Mouse (Mus musculus): Measurements from ENCODE around the gene Apobr. TPM values are rescaled to one million over a fixed set of nuclear protein-coding genes. Genes with fewer than 3 reads are reported as not detected.
A peak's percentile ranks its signal among the peaks of the same experiment; 100 is the strongest.

Gene Apobr
- polyA plus RNA-seq, 1 experiment from 2014 or later = 1.2 TPM

DNA sequence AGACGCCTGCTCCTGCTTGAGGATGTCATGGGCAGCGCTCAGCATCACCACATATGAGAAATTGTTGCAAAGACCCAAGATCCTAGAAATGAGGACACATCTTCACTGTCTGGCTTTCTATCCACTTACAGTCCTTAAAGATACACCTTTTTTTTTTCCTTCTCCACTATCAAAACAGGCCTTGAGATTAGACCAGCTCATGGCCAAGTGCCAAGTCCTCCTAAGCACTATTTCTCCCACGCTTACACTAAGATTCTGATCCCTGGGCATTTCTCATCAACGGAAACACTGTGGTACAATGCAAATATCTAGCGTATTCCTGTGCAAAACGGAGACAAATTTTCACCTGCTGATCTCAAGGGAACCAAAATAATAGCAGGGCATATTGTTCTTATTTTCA is 3.1 kb upstream of the Apobr start:
- 84% methylated on average over 6 of the region's 6 CpGs for WGBS
- H3K4me3 ChIP-seq (replicated peaks; ENCODE audit: low read depth, low read length) = no peak overlapping the region
- H3K4me2 ChIP-seq (ENCODE audit: low read length) = no peak overlapping the region
- ATAC-seq (replicated peaks; ENCODE audit: low FRiP score, low read depth) (no peak), DNase-seq (ENCODE audit: low spot score) (no peak)
- 0 out of 2 replicates have a peak, but pooled peaks cover 12% of the 10 kb centered on the region for H3K36me3 ChIP-seq (ENCODE audit: insufficient read depth, low read length)
- H3K9me3 ChIP-seq (replicated peaks; ENCODE audit: low read length) = no peaks in the 10 kb centered on the region
- no peaks in the 10 kb centered on the region; the same call in 1 of the 2 replicates for H3K4me1 ChIP-seq (replicated peaks; ENCODE audit: insufficient read depth, low read length)
- no peaks in the 10 kb centered on the region for H3K27me3 ChIP-seq (ENCODE audit: insufficient read depth, low read length)
- TF ChIP-seq CTCF (IDR thresholded peaks at IDR 0.05; ENCODE audit: low read depth) = no peak
- H3K9ac ChIP-seq (ENCODE audit: low read depth, low read length) = no peak overlapping the region
- H3K27ac ChIP-seq = no peak overlapping the region

DNA sequence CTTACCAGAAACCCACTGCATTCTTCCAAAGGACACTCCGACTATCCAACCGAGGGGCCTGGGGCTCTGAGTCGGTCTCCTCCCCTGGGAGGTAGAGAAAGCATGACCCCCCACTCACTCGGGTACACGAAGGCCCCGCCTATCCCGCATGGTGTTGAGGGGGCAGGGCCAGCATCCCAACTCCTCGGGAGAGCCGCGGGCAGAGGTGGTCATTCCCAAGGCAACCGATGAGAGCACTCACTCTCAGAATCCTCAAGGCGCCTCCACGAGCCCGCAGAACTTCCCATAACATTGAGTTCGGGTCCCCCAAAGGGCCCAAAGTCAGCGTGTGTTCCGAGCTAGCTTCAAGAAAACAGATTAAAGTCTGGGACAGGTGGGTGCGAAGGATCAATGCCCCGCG is 2.0 kb upstream of the Apobr start:
- 0 out of 2 replicates have a peak, but pooled peaks cover 7% of the 10 kb centered on the region for H3K36me3 ChIP-seq (ENCODE audit: insufficient read depth, low read length)
- ATAC-seq (replicated peaks; ENCODE audit: low FRiP score, low read depth) = peak; percentile 73
- no peaks in the 10 kb centered on the region for H3K27me3 ChIP-seq (ENCODE audit: insufficient read depth, low read length)
- peak overlapping the region; percentile 61 for H3K4me2 ChIP-seq (ENCODE audit: low read length)
- WGBS = 2% methylated on average over 20 of the region's 20 CpGs
- H3K9me3 ChIP-seq (replicated peaks; ENCODE audit: low read length) = no peaks in the 10 kb centered on the region
- H3K9ac ChIP-seq (ENCODE audit: low read depth, low read length) = peak overlapping the region; percentile 56
- no peaks in the 10 kb centered on the region; the same call in 1 of the 2 replicates for H3K4me1 ChIP-seq (replicated peaks; ENCODE audit: insufficient read depth, low read length)
- TF ChIP-seq CTCF (IDR thresholded peaks at IDR 0.05; ENCODE audit: low read depth) = no peak
- 0 out of 2 replicates have a peak overlapping the region, but pooled peaks have one; percentile 14 for H3K27ac ChIP-seq
- peak; percentile 54 for DNase-seq (ENCODE audit: low spot score)
- peak overlapping the region; percentile 52 for H3K4me3 ChIP-seq (replicated peaks; ENCODE audit: low read depth, low read length)

DNA sequence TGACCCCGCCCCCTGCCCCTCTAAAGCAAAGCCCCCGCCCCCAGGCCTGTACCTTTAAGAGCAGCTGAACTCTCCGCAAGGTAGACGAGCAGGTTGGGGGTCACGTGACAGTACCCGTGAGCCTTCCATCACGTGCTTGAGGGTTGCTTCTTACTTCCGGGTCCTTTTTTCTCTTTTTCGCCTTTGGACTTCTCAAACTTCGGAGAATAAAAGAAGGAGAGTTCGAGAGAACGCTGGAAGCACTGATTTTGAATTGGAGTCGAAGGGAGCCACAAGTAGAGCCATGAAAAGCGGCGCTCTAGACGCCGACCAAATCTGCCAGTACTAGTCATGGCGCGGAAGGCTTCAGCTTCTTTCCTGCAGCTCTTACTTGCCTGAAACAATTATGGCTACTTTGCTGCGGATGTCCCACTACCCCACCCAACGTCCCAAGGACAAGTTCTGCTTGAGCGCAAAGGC is 1.5 kb upstream of the Apobr start:
- under 1% methylated on average over 22 of the region's 22 CpGs for WGBS

GRCm38 (mm10) chr7:126583761-126584160 is 981 bp upstream of the Apobr start:
- H3K36me3 ChIP-seq (ENCODE audit: insufficient read depth, low read length) = no peaks in the 10 kb centered on the region
- H3K27ac ChIP-seq = peak overlapping the region; percentile 89; the same call in 1 of the 2 replicates
- ATAC-seq (replicated peaks; ENCODE audit: low FRiP score, low read depth) = no peak
- H3K4me2 ChIP-seq (ENCODE audit: low read length) = peak overlapping the region; percentile 61
- H3K4me3 ChIP-seq (replicated peaks; ENCODE audit: low read depth, low read length) = peak overlapping the region; percentile 52
- H3K9ac ChIP-seq (ENCODE audit: low read depth, low read length) = peak overlapping the region; percentile 56; the same call in 1 of the 2 replicates
- H3K4me1 ChIP-seq (replicated peaks; ENCODE audit: insufficient read depth, low read length) = no peaks in the 10 kb centered on the region; the same call in 1 of the 2 replicates
- H3K27me3 ChIP-seq (ENCODE audit: insufficient read depth, low read length) = no peaks in the 10 kb centered on the region
- 52% methylated on average over 6 of the region's 6 CpGs for WGBS
- peak; percentile 12 for DNase-seq (ENCODE audit: low spot score)
- TF ChIP-seq CTCF (IDR thresholded peaks at IDR 0.05; ENCODE audit: low read depth) = no peak
- H3K9me3 ChIP-seq (replicated peaks; ENCODE audit: low read length) = no peaks in the 10 kb centered on the region

More for the DNA sequence above, 1.5 kb upstream of the Apobr start:
- H3K27ac ChIP-seq = peak overlapping the region; percentile 89
- TF ChIP-seq CTCF (IDR thresholded peaks at IDR 0.05; ENCODE audit: low read depth) = no peak
- H3K9ac ChIP-seq (ENCODE audit: low read depth, low read length) = peak overlapping the region; percentile 56
- peak overlapping the region; percentile 52 for H3K4me3 ChIP-seq (replicated peaks; ENCODE audit: low read depth, low read length)
- H3K9me3 ChIP-seq (replicated peaks; ENCODE audit: low read length) = no peaks in the 10 kb centered on the region
- H3K36me3 ChIP-seq (ENCODE audit: insufficient read depth, low read length) = 0 out of 2 replicates have a peak, but pooled peaks cover 3% of the 10 kb centered on the region
- ATAC-seq (replicated peaks; ENCODE audit: low FRiP score, low read depth) (peak; percentile 82), DNase-seq (ENCODE audit: low spot score) (peak; percentile 93)
- no peaks in the 10 kb centered on the region for H3K27me3 ChIP-seq (ENCODE audit: insufficient read depth, low read length)
- H3K4me1 ChIP-seq (replicated peaks; ENCODE audit: insufficient read depth, low read length) = no peaks in the 10 kb centered on the region; the same call in 1 of the 2 replicates
- peak overlapping the region; percentile 61 for H3K4me2 ChIP-seq (ENCODE audit: low read length)

DNA sequence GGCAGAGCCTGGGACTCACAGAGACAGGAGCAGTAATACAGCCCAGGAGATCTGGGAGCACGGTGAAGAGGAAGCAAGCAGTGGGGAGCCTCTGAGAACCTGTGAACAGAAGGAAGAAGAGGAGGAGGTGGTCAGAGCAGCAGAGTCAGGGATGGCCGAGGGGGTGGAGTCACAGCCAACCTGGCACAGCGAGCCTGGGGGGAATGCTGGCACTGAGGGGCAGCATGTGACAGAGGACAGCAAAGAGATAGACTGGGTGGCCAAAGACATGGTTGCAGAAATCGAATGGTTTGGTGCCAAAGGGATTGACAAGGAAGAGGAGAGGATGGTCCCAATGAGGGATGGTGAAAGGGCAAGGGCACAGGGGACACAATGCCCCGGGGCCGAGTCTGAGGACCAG is 975 bp downstream of the Apobr start, which contains the start of gene Cln3:
TSS of gene Cln3 (minus strand) at position 101 of the 400 bp plus-strand sequence.
- TF ChIP-seq CTCF (IDR thresholded peaks at IDR 0.05; ENCODE audit: low read depth) = no peak
- no peak within 1 kb of the TSS for H3K27ac ChIP-seq
- no peaks in the 10 kb centered on the region for H3K36me3 ChIP-seq (ENCODE audit: insufficient read depth, low read length)
- H3K4me2 ChIP-seq (ENCODE audit: low read length) = no peak within 1 kb of the TSS
- ATAC-seq (replicated peaks; ENCODE audit: low FRiP score, low read depth) = no peak
- no peak for DNase-seq (ENCODE audit: low spot score)
- no peak within 1 kb of the TSS for H3K9ac ChIP-seq (ENCODE audit: low read depth, low read length)
- no peaks in the 10 kb centered on the region; the same call in 1 of the 2 replicates for H3K4me1 ChIP-seq (replicated peaks; ENCODE audit: insufficient read depth, low read length)
- 78% methylated on average over 6 of the region's 6 CpGs for WGBS
- no peak within 1 kb of the TSS for H3K4me3 ChIP-seq (replicated peaks; ENCODE audit: low read depth, low read length)
- H3K9me3 ChIP-seq (replicated peaks; ENCODE audit: low read length) = no peaks in the 10 kb centered on the region
- H3K27me3 ChIP-seq (ENCODE audit: insufficient read depth, low read length) = no peaks in the 10 kb centered on the region

- DNase-seq (ENCODE audit: low spot score) (peak; percentile 17), ATAC-seq (replicated peaks; ENCODE audit: low FRiP score, low read depth) (no peak)
- Histone ChIP-seq H3K27me3 (ENCODE audit: insufficient read depth, low read length) (no peaks in the 10 kb centered on the region), H3K4me3 (replicated peaks; ENCODE audit: low read depth, low read length) (no peak overlapping the region), H3K27ac (no peak overlapping the region), H3K36me3 (ENCODE audit: insufficient read depth, low read length) (no peaks in the 10 kb centered on the region), H3K4me1 (replicated peaks; ENCODE audit: insufficient read depth, low read length) (no peaks in the 10 kb centered on the region; the same call in 1 of the 2 replicates), H3K4me2 (ENCODE audit: low read length) (no peak overlapping the region), H3K9me3 (replicated peaks; ENCODE audit: low read length) (no peaks in the 10 kb centered on the region), H3K9ac (ENCODE audit: low read depth, low read length) (no peak overlapping the region)
- TF ChIP-seq CTCF (IDR thresholded peaks at IDR 0.05; ENCODE audit: low read depth) = no peak
- WGBS = 35% methylated on average over 8 of the region's 8 CpGs
Observed at GRCm38 (mm10) chr7:126586839-126587238, 2.1 kb downstream of the Apobr start.
